Mouse (Mus musculus): Measurements from ENCODE around the gene Ap1b1. TPM values are rescaled to one million over a fixed set of nuclear protein-coding genes. Genes with fewer than 3 reads are reported as not detected.

Gene Ap1b1
- 10 to 100 TPM; 59.6 to 59.7 TPM for total RNA-seq (2021)
- long read RNA-seq, experiment 1, full-length matches to known transcripts = 6 of 31 reads
- long read RNA-seq, experiment 1, partial matches to known transcripts = 24 of 31 reads
- long read RNA-seq, experiment 1, other reads (novel, unspliced or antisense) = 1 of 31 reads
- long read RNA-seq, experiment 2, full-length matches to known transcripts = 7 of 21 reads
- long read RNA-seq, experiment 2, partial matches to known transcripts = 12 of 21 reads
- long read RNA-seq, experiment 2, other reads (novel, unspliced or antisense) = 2 of 21 reads

- DNase-seq = peak; percentile 96 to 99
These were observed at the start of gene Ap1b1 for GRCm38 (mm10) chr11:4986695-4987486. Gene Ap1b1 (plus strand): TSS chr11:4986824.

GRCm38 (mm10) chr11:4946530-4946929 lies 40.1 kb upstream of the Ap1b1 start:
- no peak for DNase-seq

GRCm38 (mm10) chr11:4946947-4947812 lies 39.4 kb upstream of the Ap1b1 start:
- DNase-seq = peak; percentile 53 to 55

GRCm38 (mm10) chr11:4947813-4948174 lies 38.8 kb upstream of the Ap1b1 start, which contains the start of gene Nefh:
Gene Nefh (minus strand): TSS chr11:4948064.
- DNase-seq = peak in 1 of 2 experiments; percentile 26

- no peak for DNase-seq
These were observed 37.8 kb upstream of the Ap1b1 start for GRCm38 (mm10) chr11:4948792-4949191.

GRCm38 (mm10) chr11:4949256-4950044 lies 37.2 kb upstream of the Ap1b1 start:
- DNase-seq = peak; percentile 67 to 74

- no peak for DNase-seq
These were observed 33.2 kb upstream of the Ap1b1 start for GRCm38 (mm10) chr11:4953401-4953800.

GRCm38 (mm10) chr11:4953918-4954317 lies 32.7 kb upstream of the Ap1b1 start:
- no peak for DNase-seq

GRCm38 (mm10) chr11:4963099-4963808 lies 23.4 kb upstream of the Ap1b1 start:
- DNase-seq = peak in 1 of 2 experiments; percentile 28

GRCm38 (mm10) chr11:4966325-4966724 lies 20.3 kb upstream of the Ap1b1 start:
- no peak for DNase-seq

- DNase-seq = peak in 1 of 2 experiments; percentile 51
These were observed 19.7 kb upstream of the Ap1b1 start for GRCm38 (mm10) chr11:4966888-4967287.

GRCm38 (mm10) chr11:4967549-4967948 lies 19.1 kb upstream of the Ap1b1 start:
- DNase-seq = no peak

GRCm38 (mm10) chr11:4968376-4968775 lies 18.2 kb upstream of the Ap1b1 start:
- peak; percentile 58 to 67 for DNase-seq

- DNase-seq = peak; percentile 45 to 71
These were observed 13.4 kb upstream of the Ap1b1 start for GRCm38 (mm10) chr11:4972967-4973870.

- no peak for DNase-seq
These were observed 12.8 kb upstream of the Ap1b1 start for GRCm38 (mm10) chr11:4973871-4974256.

- no peak for DNase-seq
These were observed 12.1 kb upstream of the Ap1b1 start for GRCm38 (mm10) chr11:4974376-4975122.

GRCm38 (mm10) chr11:4975623-4976022 lies 11.0 kb upstream of the Ap1b1 start:
- peak; percentile 83 to 88 for DNase-seq

- no peak for DNase-seq
These were observed 3.6 kb upstream of the Ap1b1 start for GRCm38 (mm10) chr11:4983010-4983409.

- no peak for DNase-seq
These were observed 3.1 kb upstream of the Ap1b1 start for GRCm38 (mm10) chr11:4983538-4983937.

Data from adrenal gland, postnatal 36 days (tissue).